Mouse (Mus musculus): Measurements from ENCODE around the gene Acer3.

Acer3 gene

DNA sequence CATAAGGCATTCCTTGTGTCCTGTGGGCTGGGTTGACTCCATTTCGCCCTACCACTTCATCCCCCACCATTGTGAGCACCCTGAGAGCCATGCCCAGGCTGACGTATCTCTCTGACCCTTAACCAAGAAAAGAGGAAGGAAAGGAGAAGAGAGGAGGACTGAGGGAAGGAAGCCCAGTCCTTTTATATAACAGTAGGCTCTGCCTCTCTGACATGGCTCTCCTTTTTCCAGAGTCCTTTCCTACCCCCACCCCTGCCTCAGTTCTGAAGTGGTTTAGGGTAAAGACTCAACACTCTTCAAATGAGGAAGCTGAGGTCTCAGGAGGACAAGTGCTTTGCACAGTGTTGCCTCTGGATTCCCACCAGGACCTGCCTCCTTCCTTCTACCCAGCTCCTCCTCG lies 13.0 kb upstream of the Acer3 start:
- in situ Hi-C loops (cut with MboI; ENCODE audit: low sequenced_read_pairs): no loop called here

DNA sequence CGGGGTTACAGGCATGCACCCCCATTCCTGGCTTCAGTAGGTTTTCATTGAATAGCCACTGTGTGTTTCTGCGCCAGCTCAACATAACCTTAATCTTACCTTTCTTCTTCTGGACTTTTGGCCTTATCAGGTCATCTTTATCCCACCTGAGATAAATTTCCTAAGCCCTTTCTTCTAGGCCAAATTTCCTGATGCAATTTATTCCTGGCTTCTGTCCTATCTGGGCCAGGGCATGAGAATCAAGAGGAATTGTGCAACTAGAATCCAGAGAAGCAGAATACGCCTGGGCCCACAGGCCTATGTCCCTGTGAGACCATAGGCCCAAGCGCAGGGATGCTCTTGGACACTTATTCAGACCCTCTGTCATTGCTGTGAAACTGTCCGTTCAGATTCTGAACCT lies 12.5 kb upstream of the Acer3 start:
- in situ Hi-C loops (cut with MboI; ENCODE audit: low sequenced_read_pairs): no loop called here

DNA sequence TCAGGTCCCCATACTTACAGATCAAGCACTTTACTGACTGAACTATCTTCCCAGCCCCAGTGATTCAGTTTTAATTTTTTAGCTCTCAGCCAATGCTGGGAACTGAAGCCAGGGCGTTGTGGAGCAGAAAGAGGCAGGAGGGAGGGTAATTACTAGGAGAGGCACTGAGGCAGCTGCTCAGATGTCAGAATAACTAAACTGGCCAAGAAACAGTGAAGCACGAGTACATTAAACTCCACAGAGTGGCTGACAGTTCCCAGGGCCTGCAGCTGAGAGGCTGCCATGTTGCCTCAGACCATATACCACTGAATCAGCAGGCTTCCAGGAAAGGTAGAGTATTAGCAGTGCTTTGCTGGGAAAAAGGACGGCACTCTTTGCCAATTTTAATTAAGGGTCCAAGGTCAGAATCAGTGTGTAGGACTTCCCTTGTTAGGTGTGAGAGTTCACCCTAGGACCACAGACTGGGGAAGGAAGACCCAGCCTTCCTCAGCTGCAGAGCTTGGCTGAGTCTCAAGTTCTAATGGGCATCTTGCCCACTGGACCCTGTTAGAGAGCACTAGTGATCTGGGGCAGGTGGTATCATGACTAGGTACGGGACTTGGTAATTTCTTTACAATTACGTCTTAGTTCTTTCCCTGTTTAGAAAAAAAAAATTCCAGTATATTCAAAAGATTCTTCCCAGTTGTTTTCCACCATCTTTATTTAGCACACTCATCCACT lies 11.8 kb upstream of the Acer3 start:
- in situ Hi-C loops (cut with MboI; ENCODE audit: low sequenced_read_pairs): no loop called here

DNA sequence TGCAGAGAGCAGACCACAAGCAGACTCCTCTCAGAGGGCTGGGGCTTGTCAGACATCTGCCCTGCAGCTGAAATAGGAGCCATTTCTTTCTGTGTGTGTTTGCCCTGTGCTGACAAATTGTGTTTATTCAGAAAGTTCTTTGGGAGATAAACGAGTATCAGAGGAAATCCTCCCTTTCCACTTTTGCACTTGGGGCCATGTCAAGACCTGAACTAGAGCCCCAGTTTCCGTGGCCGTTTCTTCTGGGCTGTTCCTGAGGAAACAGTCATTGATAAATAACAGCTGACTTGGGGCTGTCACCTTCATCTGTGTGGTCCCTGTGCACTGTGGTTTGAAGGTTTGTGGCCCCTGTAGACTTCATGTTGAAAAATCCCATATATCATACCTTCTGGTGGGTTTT lies 10.9 kb upstream of the Acer3 start:
- in situ Hi-C loops (cut with MboI; ENCODE audit: low sequenced_read_pairs): no loop called here

DNA sequence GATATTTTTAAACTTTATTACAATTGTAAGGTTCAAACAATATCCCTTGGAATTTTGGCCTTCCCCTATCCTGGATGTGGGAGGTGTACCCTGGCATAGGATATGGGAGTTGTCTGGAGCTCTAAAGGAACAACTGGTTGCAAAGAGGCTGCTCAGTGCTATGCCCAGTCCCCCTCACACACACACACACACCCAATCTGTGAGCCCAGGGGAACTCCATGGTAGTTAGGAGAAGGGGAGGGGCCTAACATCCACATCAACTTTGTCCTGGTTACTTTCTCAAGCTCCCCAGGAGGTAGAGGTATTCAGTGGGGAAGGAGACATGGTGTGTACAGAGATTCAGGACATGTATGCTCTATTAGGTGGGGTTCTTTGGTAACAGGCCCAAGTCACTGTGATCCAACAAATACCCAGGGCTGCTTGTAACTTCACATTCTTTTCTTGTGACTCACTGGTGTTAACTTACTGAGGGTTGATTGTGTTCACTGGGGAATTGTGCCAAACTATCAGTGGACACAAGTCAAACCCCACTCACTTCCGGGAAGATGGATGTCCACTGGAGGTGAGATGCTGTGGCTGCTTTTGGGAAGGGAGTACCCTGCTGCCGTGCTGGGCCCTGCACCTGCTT lies 9.5 kb upstream of the Acer3 start:
- in situ Hi-C loops (cut with MboI; ENCODE audit: low sequenced_read_pairs): no loop called here

DNA sequence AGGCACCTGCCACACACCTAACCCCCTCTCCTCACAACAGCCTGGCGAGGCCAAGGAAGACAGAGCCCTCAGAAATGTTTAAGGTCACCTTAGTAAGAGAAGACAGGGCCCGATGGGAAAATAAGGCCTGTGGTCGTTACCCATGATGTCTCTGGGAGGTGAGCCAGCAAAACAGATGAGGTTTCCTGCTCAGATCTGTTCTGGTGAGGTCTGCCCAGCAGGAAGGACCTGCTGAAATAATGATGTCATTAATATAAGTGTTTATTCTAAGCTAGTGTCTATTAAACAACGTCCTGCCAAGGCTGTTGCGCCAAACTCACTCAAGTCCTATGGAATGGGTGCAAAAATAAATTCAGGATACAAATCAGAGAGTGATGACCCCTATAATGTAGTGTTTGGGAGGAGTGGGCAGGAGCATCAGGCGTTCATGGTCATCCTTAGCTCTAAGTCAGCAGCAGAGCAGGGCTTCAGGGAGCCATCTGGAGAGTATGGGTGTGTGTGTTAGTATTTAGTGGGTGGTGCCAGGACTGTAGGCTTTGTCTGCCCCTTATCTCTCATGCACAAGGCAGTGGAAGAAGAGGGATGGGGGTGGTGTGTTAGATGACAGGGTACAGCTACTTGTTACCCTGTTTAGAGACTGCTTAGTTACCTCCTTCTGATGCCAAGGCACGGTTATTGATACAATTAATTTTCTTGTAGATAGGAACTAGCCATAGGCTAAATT lies 8.8 kb upstream of the Acer3 start:
- in situ Hi-C loops (cut with MboI; ENCODE audit: low sequenced_read_pairs): no loop called here

DNA sequence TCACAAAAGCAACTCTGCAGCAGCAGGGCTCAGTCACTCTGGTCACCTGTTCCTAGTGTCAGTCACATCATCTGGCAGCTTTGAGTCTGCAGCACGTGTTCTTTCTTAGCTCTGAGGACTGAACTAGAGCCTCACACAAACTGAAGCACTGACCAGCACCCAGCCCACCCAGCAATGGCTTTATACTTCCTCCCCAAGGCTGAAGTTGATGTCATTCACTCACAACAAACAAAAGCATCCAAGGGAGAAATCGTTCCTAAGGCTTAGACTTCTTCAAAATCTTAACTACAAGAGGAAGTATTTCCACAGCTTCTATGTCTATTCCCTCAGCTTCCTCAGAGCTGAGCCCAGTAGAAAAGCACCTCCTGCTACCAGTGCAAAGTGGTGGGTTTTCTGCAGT lies 7.3 kb upstream of the Acer3 start:
- in situ Hi-C loops (cut with MboI; ENCODE audit: low sequenced_read_pairs): no loop called here

DNA sequence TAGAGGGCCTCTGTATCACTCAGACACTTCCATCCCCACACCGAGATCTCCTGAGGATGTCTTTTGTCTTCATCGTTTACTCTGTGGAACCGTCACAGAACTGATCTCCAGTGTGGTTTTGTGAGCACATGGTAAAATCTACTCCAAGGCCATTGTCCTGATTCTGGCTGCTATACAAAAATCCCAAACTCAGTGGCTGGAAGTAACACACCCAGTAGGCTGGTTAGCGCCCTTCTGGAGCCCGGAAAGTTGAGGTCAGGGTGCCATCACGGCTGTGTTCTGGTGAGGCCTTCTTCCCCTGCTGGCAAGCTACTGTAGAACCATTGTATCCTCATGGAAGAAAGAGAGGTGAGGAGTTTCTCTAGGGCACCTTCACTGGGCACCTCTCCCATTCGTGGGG lies 5.0 kb upstream of the Acer3 start:
- in situ Hi-C loops (cut with MboI; ENCODE audit: low sequenced_read_pairs): no loop called here

DNA sequence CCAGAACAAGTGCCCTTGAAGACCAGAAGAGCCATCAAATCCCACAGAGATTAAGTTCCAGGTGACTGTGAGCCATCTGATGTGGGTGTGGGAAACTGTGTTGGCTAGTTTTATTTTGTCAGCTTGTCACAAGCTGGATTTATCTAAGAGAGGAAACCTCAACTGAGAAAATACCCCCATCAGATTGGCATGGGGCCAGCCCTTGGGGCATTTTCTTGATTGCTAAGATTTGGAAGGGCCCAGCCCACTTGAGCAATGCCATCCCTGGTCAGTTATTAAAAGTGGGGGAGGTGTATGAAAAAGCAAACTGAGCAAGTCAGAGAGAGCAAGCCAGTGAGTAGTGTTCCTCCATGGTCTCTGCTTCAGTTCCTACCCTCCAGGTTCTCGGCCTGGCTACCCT lies 3.2 kb upstream of the Acer3 start:
- in situ Hi-C loops (cut with MboI; ENCODE audit: low sequenced_read_pairs): no loop called here

DNA sequence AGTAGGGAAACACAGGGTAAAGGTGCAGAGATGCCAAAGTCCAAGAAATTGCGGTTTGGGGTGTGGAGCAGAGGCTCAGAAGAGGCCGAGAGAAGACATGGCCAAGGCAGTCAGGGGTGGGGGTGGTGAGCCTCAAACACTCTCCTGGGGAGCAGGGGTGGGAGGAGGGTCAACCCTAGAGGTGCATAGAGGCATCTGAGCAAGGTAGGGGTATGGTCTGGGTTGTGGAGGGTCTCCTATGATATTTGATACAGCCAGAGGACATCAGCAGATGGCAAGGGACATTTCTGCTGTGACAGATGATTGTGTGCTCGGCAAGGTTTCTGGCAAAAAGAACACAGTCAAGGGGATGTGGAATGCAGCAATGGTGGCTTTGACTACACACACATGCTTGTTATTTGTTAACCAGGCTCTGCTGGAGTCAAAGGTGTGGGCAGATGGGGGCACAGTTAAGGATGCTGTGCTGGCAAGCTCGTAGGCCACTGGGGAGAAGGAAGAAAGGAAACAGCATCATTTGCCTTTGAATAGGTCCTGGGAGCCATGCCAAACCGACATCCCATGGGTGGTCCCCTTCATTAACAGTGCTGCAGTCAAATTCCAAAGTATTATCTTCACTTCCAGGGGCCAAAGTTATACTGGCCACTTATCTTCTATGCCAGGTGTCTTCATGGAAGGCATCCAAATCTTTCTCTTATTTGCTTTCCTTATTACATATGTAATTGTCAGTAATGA lies 2.4 kb upstream of the Acer3 start:
- in situ Hi-C loops (cut with MboI; ENCODE audit: low sequenced_read_pairs): no loop called here

DNA sequence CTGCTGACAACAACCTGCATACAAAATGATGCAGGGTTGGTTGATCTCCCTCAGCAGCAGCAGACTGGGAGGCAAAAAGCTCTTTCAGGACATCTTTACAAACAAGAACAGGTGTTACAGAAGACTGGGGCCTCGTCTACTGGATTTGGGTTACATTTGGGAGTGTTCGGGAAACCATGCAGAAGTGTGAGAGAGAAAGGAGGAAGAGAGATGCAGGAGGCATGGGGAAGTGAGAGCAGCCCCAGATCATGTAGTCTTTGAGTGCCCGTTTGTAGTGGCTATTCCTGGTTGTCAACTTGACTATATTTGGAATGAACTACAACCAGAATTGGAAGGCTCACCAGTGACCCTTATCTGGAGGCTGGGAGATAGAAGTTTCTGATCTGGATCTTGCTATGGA lies 1.4 kb upstream of the Acer3 start:
- in situ Hi-C loops (cut with MboI; ENCODE audit: low sequenced_read_pairs): no loop called here

DNA sequence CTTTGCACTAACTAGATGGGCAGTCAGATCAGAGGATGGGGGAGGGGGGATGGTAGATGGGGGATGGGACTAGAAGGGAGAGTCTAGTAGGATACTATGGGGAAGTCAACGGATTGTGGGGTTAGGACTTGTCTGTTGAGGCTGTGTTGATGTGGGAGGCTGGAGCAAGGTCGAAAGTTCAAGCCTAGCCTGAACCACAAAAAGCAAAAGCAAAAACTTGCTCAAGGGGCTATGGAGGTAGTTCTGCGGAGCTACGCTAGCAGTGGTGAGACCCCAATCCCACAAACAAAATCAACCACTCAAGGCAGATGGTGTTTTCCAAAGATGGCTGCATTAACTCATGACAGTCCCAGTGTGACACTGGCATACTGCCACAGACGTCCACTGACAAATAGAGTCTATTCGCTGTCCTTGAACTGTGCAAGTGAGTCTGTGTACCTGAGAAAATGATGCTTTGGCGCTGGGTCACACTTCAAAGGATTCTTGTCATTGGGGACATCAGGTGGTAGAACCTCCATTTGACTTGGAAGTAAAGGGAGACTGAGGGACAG lies 927 bp downstream of the Acer3 start:
- in situ Hi-C loops (cut with MboI; ENCODE audit: low sequenced_read_pairs): no loop called here

DNA sequence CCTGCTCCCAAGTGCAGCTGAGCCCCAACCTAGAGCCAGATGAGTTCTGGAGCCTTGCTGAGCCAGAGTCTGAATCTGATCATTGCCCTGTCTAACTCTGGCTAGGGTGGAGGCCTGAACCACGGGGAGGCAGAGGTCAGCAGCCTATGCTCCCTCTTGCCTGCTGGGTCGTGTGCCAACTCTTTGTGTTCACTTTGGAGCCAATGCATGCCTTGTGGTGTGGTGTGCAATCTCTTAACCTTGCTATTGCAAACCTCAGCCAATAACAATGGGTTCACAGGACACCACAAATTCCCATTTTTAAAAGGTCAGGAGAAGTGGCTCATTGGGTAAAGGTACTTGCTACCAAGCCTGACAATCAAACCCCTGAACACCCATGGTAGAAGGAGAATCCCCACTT lies 4.4 kb downstream of the Acer3 start:
- in situ Hi-C loops (cut with MboI; ENCODE audit: low sequenced_read_pairs): no loop called here

DNA sequence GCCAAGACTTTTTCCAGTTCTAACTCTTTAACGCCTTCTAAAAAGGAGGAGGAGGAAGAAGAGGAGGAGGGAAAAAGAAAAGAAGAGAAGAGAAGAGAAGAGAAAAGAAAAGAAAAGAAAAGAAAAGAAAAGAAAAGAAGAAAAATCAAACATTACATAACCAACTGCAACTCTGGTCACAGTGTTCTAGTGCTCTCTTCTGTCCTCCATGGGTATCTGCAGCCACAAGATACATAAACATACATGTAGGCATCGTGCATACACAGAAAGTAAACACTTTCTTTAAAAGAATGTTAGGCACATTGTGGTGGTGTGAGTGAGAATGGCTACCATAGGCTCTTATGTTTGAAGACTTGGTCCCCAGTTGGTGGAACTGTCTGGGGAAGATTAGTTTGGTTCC lies 5.9 kb downstream of the Acer3 start:
- in situ Hi-C loops (cut with MboI; ENCODE audit: low sequenced_read_pairs): no loop called here

DNA sequence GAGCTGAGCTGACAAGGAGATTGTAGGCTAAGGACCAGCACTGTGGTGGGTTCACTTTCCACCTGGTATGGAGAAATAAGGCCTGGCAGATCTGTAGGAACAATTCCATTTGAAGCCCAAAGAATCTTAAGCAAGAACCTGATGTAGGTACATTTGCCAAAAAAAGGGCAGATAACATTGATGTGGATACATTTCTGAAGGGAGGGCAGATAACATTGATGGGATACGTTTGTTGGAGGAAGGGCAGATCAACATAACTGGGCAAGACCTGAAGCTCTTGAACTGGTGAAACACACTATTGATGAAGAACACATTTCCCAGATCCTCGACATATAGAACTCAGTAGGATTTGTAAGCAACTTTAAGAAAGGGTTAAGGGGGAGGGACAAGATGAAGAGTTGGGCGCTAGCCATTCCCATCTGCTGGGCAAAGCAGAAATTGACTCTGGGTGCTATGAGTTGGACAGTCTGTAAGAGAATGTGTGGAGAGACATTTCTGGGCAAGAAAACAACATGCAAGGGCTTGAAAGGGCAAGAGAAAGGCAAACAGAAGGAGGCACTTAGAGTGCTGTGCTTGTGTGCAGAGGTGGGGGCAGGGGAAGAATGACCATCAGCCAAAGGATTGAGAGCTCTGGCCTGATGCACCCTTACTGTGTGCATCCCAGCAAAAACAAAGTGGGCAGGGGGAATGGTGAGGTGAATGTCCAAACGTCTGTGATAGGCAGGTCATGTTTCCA lies 8.7 kb downstream of the Acer3 start:
- in situ Hi-C loops (cut with MboI; ENCODE audit: low sequenced_read_pairs): no loop called here

DNA sequence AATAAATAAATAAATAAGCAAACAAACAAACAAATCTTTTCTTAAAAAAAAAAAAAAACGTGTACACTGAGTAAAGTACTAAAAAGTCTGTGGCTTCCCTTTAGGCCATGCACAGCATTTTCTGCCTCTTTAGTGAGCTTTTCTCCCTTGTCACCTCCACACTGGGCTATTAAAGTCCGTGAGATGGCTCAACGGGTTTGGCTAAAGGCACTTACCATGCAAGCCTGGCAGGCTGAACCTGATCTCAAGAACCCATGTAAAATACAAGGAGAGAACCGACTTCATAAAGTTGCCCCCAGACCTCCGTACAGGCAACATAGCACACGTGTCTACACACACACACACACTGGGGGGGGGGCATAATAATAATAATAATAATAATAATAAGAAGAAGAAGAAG lies 10.7 kb downstream of the Acer3 start:
- in situ Hi-C loops (cut with MboI; ENCODE audit: low sequenced_read_pairs): no loop called here

DNA sequence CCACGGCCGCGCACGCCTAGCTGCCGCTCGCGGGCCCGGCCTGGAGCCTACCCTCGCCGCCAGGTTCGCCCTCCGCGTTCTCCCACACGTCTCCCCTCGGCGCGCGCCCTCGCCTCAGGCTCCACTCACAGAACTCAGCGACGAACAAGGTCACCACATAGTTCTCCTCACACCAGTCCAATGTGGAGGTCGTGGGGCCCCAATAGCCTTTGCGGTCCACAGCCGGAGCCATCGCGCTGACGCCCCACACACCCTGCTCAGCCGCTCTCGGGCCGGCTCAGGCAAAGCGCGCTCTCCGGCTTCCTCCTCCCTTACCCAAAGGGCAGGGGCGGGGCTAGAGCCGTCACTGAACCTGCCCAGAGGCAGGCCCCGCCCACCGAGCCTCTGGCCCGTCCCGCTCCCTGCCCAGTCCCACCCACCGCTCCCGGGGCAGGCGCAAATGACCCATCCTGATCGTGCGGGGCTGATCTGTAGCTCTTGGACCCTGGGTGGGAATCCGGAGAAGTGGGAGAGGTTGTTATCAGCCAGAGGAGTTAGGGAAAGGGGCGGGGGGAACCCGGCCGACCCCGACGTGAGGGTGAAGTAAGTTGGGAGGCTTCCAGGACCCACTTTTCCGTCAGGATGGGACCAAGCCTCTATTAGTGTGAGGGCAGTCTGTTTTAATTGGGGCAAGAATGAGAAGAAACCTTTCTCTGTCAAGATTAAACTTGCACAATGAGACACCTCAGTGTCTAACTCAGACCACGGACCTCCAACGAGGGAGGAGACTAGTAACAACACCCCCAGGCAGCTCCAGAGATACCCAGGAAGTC lies 11.6 kb downstream of the Acer3 start:
- in situ Hi-C loops (cut with MboI; ENCODE audit: low sequenced_read_pairs): no loop called here

DNA sequence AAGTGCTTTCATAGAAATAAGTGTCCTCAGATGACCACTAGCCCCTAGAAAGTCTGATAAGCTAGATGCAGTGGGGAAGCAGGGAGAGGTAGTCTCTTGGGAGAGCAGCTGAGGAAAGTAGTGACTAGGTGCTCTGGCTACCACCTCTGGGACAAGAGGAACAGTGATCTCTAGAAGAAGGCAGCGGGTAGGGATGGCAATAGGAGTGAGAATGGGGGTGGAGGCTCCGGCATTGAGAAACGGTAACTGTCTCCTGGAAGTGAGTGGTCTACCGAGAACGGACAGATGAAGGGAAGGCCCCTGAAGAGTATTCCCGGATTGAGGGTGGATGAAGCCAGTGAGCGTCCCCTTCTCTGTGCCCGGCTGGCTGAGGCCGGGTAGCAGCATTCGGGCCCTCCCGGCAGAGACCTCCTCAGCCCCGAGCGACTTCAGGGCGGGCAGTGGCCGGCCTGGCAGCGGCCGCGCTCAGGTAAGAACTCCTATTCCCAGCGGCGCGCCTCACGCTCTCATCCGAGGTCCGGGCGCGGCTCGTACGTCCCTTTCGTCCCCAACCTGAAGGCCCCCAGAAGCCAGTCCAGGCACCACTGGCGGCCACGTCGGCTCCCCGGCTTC lies 12.3 kb downstream of the Acer3 start:
- in situ Hi-C loops (cut with MboI; ENCODE audit: low sequenced_read_pairs): no loop called here

DNA sequence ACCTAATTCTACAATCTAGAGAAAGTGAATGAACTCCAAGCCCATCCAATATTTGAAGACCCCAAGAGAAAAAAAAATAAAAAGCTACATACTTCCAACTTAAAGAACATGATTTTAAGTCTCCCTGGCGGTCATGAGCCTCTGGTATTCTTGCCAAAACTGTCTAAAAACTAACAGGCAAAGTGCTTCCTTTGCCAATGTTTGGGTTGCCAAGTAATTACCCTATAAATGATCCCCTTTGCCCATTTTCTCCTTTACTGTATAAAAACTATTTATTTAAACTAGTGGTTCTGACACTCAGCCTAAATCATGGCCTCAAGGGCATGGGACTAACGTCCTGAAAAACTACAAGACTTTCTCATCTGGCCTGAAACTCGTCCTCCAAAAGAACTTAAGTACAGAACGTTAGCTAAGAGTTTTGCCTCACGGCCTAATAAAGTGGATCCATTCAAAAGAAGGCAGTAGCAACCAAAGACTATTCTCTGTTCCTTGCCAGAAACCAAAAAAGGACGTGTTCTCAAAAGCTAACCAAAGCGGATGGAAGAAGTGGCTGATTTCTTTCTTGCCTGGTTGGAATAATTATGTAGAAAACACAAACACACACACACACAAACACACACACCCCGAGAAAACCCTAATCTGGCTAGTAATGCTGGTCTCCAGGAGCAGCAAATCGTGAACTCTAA lies 12.9 kb downstream of the Acer3 start:
- in situ Hi-C loops (cut with MboI; ENCODE audit: low sequenced_read_pairs): no loop called here

Data from CH12F3 (cell line).